Mouse (Mus musculus): ENCODE results near the gene Col25a1.

The Col25a1 gene

DNA sequence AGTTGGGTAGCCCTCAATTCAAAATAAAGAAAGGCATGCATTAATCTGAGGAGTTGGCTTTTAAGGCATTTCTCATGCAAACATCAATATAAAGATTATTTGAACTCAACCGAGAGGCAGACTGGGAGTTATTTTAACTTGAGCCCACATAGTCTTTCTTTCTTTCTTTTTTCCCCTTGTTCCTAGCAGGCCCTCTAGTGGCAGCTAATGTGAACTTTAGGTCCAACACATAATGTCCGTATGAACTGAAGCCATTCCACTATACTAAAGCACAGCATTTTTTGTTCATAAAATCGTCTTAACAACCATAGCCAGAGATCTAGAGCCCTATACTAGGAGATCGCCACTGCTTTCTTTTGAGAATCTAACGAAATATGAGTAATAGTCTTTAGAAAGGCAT lies 443.4 kb downstream of the Col25a1 start:
- DNase-seq (ENCODE audit: low spot score): no peak

DNA sequence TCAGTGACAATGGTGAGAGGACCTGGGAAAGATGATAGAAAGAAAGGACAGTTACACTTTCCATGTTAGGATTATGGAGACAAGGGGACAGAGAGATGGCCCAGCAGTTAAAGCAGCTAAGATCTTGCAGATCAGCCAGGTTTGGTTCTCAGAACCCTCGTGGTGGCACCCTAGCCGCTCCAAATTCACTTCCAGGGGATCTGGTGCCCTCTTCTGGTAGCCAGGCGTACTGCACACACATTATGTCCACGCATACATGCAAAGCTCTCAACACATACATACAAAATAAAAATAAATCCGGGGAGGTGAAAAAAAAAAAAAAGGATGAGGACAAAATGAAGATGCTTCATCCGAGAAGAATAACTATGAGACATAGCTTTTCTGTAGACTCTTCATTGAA lies 445.4 kb downstream of the Col25a1 start:
- no peak for DNase-seq (ENCODE audit: low spot score)

DNA sequence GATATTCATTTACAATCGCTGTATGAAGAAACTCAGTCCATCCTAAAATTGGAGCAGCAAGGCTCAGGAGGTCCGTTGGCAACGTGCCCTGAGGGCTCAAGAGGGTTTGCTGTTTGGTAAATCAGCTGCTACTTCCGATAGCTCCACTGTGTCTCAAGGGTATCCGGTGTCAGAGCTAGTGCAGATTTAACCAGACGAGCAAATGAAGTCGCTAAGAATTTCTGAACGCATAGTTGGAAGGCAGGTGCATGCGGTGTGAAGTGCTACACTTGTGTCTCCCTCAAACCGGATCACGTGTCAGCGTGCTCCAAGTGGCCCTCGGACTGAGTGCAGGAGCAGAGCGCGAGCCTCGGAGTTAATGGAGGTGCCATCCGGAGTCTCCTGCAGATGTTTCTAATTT lies 448.2 kb downstream of the Col25a1 start:
- no peak for DNase-seq (ENCODE audit: low spot score)

DNA sequence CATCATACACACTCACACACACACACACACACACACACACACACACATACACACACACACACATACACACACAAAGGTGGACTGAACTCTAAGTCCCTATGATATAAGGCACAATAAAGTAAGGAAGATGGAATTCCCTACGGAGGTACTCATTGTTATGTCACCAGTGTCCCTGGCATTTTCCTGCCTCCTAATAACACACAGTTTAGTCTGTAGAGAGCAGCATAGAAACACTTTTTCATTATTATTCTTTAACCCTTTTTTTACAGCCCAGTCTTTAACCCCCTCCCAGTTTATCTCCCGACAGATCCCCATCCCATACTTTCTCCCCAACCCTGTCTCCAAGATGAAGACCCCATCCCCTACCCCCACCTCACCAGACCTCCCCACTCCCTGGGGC lies 450.3 kb downstream of the Col25a1 start:
- DNase-seq (ENCODE audit: low spot score): no peak

DNA sequence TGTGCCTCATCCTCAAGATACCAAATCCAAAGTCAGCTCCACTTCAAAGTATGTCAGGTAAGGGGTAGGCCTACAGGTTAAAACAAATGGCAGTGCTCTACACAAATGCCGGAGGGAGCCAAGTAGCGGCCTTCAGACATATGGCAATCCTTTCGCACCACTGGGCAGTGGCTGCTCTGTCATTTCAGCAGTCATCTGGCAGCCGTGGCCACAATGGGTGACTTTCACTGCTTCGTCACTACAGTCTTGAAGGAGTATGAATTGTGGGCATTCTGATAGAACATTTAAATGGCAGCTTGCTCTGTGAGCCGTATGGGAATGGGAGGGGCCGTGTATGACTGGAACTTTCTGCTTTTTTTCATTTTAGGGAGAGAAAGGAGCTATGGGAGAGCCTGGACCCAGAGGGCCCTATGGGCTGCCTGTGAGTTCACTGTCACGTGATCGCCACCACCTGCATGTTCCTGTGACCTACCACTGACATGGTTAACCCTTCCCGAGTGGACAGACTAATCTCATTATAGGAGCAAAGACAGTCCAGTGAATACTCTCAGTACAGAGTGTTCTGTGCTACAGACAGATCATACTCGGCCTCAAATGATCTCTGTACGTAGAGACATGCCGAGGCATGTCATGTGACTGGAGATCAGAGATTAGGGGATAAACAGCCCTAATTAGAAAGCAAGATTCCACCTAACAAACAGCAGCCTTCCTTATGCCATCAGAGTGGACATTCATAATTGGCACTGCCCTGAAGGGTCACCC lies 451.8 kb downstream of the Col25a1 start:
- no peak for DNase-seq (ENCODE audit: low spot score)

DNA sequence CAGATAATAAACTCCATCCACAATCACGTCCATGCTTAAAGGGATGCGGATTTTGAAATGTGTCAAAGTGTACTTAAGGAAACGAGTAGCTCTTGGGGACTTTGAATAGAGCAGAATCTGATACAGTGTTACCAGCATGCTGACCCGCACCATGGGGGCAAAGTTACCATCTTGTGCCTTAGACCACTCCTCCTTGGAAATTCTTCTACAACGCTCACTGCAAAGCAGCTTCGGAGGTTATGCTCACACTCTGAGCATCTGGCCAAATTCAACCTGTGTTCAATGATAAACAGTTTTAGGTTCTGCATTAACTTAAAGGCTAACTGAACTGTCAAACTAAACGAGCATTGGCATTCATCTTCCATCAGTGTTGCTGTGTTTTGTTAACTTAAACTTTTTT lies 452.7 kb downstream of the Col25a1 start:
- DNase-seq (ENCODE audit: low spot score): no peak

DNA sequence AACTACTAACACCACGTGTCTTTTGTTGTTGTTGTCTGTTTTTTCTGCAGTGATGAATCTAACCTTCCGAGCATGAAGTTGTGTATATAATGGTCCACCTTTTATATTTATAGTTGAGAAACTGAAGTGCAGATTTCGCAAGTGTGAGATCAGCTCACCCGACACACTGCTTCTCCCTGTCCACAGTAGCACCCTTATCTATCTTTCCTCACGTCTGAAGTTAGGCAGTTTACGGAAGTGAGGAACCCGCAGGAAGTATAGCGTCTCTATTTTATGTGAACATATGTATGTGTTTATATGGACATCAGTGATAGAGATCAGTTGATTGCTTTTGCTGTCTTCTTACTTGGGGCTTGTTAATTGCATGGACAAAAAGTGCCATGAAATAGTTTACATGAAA lies 463.7 kb downstream of the Col25a1 start:
- no peak for DNase-seq (ENCODE audit: low spot score)

DNA sequence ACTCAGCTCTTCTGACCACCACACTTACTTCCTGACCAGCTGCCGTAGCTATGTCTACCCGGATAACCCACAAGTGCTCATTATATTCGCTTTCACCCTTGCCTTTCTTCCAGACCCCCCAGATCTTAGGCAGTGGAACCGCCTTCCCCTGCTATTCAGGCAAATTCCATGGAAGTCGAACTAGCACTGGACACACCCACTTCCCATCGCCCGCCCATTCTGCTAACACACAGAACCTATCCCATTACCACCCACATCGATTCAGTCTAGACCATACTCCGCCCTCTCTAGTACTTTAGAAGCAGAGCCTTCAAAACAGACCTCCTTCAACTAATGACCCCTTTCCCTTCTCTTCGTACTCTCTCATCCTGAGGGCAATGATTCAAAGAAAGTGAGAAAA lies 470.2 kb downstream of the Col25a1 start:
- DNase-seq (ENCODE audit: low spot score): no peak

DNA sequence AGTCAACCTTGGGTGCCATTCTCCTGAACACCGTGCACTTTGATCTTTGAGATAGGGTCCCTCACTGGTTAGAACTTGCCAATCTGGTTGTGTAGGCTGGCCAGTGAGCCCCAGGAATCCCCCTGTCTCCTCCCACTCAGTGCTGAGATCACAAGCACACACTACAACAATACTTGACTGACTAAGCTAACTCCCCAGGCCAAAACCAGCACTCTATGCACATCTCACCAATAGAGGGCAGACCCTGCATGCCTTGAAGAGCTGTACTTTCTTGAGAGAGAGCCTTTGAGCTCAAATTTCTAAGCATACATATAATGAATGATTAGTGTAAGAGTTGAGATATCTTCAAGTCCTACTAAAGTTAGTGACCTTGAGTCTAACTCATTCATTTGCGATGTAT lies 476.6 kb downstream of the Col25a1 start:
- no peak for DNase-seq (ENCODE audit: low spot score)

DNA sequence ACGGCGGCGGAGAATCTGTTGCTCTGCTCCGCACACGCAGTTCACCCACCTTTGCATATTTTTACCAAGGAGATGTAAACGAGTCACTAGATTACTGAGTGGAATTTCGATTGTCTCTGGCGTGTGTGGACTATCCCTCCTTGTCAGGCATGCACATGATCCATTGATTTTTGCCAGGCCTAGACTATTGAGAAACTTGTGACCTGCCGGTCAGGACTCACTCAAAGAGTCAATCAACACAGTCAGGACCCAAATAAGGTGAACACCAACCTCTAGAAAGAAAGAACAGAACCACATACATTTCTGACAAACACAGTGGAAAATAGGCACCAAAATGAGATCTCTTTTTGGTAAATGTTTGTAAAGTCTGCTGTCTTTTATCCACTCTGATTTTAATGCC lies 483.1 kb downstream of the Col25a1 start:
- DNase-seq (ENCODE audit: low spot score): no peak

DNA sequence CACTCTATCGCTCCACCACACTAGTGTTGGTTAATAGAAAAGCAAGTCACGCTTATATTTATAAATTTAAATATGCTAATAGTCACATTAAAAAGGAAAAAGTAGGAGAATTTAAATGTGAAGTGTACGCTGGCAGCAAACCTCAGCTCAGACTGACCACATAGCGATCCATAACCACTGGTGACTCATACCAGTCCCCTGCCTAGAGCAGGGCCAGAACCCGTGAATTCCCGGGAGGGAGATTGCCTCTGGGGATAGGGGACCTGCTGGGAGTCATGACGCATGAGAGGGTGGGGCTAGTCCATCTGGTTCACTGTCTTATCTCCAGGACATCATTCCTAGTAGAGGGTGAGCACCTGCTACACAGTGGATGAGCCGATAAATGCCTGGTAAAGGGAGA lies 484.3 kb downstream of the Col25a1 start:
- no peak for DNase-seq (ENCODE audit: low spot score)

DNA sequence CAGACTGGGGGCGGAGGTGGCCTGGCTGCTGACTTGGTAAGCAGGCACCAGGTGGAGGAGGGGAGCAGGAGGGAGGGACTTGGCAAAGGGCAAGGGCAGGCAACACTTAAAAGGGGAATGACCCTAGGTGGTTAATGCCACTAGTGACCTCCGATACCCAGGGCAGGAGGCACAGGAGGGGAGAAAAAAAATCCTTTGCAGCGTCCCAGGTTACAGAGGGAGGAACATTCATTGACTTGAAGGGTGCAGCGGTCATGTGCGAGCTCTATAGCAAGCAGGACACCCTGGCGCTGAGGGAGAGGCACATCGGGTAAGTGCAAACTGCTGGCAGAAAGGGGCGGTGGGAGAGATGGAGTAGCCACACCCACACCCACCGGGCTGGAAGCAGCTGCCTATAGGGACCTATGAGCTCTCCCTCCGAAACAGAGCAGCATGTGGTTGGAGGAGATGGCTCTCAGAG lies 486.2 kb downstream of the Col25a1 start, which contains the start of gene Etnppl:
Gene Etnppl (plus strand): TSS at position 10 of the 460 bp plus-strand sequence.
- no peak for DNase-seq (ENCODE audit: low spot score)

DNA sequence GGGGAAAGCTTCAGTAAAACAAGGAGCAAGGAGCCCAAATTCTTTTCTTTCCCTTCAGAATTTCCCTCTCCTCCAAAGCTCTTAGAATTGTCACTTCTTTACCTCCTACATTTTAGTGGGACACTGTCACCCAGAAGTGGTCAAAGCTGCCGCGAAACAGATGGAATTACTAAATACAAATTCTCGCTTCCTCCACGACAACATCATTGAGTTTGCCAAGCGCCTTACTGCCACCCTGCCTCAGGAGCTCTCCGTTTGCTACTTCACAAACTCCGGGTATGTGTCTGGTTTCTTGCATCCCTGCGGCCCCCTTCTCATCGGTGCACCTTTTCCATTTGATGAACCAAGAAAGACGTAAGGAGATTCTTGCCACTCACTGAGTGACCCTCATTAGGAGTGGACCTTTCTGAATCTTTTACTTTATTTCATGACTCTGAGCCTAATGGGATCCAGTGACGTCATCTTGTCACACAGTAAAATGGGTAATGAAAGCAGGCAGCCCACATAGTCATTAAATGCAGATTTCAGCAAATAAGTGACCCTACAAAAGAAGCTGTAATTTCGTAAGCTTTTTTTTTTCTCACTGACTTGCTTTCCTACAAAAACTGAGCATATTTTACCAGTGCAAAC lies 489.3 kb downstream of the Col25a1 start:
- DNase-seq (ENCODE audit: low spot score): no peak

DNA sequence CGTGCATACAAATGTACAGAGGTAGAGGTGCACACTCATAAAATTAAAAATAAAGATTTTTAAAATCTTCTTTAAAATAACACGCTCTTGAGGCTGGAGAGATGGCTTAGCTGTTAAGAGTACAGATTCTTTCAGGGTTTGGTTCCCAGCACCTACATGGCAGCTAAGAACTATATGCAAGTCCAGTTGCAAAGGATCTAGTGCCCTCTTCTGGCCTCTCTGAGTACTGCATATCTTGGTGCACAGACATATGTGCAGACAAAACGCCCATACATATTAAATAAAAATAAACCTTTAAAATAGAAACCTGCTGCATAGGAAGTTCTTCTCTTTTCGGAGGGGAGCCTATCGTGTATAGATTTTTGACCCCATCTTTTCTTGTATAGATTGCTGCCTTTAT lies 497.1 kb downstream of the Col25a1 start:
- no peak for DNase-seq (ENCODE audit: low spot score)

DNA sequence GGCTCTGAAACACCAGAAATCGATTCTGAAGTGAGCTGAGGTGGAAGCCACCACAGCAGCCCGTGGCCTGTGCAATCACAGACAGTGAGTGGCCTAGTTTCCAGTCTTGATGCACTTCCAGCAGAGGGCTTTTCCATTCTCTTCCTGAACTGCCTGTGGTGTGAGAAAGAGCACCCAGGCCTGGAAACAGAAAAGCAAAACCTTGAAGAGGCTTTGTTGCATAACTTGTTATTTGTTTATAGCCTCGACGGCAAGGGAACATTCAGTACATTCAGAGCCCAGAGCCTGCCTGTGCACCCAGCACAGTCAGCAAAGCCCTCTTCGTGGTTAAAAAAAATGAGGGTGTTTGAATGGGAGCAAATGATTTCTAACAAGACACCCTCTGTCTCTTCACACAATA lies 502.6 kb downstream of the Col25a1 start:
- DNase-seq (ENCODE audit: low spot score): no peak

DNA sequence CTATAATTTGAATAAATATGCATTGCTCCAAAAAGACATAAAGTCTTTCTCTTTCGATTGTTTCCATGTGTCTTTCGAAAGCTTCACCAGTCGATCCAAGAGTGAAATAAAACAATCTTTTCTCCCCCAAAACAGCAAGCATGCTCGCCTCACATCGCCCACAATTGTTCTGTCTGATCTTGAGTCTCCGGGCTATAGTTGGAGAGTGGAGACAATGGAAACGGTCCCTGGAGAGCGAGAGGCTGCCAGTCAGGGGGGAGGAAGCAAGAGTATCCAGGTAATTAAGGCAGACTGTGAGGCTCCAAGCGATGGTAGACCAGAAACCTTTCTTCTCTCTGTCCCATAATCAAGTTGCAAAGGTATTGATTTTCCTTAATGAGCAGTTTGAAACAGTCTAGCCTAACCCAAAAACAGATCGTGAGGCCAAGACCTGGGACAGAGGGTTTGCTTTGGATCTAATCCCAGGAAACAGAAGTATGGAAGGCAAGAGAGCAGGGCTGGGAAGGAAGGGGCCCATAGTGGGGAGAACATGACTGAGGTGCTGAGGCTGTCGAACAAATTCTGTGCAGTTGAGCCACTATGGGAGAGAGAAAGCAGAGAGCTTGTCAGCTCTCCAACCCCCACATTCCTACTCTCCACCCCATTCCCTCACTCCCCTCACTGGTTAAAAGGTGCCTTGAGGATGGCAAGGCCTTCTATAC lies 515.0 kb downstream of the Col25a1 start:
- DNase-seq (ENCODE audit: low spot score): no peak

Measured in urinary bladder, postnatal 10 days (tissue).